Mouse (Mus musculus) heart, postnatal 0 days (tissue): ENCODE measurements around the gene Umodl1. TPM values are rescaled to one million over a fixed set of nuclear protein-coding genes. Genes with fewer than 3 reads are reported as not detected.
A peak's percentile ranks its signal among the peaks of the same experiment; 100 is the strongest.

Experiments used
- ATAC-seq: fragments of 200-750 bp; cut with Nextera tagmentation; 2 replicates; pipeline ENCODE4 v1.8.0; 2017; ENCODE audit warnings: low read depth, moderate number of reproducible peaks, moderate library complexity; ENCODE audit not compliant: insufficient read depth
- DNase-seq: peaks from one replicate; pipeline ENCODE4 v3.0.0-alpha.2; 2016; ENCODE audit warnings: low spot score
- H3K27ac ChIP-seq: fragments of 300-500 bp; sonication (generic); 2 replicates; pipeline ENCODE4 v1.5.1; 2014; ENCODE audit warnings: low read depth, mild to moderate bottlenecking
- H3K27me3 ChIP-seq: fragments of 300-500 bp; sonication (generic); 2 replicates; pipeline ENCODE4 v1.6.1; 2014; ENCODE audit warnings: low read length, mixed read lengths; ENCODE audit not compliant: control insufficient read depth, insufficient read depth
- H3K36me3 ChIP-seq: fragments of 300-500 bp; sonication (generic); replicated peaks from 2 replicates; pipeline ENCODE4 v1.6.1; 2014; ENCODE audit warnings: low read length, mixed read lengths; ENCODE audit not compliant: control insufficient read depth, insufficient read depth
- H3K4me1 ChIP-seq: fragments of 300-500 bp; sonication (generic); 2 replicates; pipeline ENCODE4 v1.6.1; 2014; ENCODE audit warnings: antibody characterized with exemption; ENCODE audit not compliant: control insufficient read depth, insufficient read depth
- H3K4me2 ChIP-seq: fragments of 300-500 bp; sonication (generic); 2 replicates; pipeline ENCODE4 v1.6.1; 2014; ENCODE audit warnings: low read depth, mild to moderate bottlenecking, low read length, moderate library complexity
- H3K4me3 ChIP-seq: fragments of 300-500 bp; sonication (generic); 2 replicates; pipeline ENCODE4 v1.5.1; 2014; ENCODE audit warnings: low read depth, low read length
- H3K9ac ChIP-seq: fragments of 300-500 bp; sonication (generic); replicated peaks from 2 replicates; pipeline ENCODE4 v1.6.1; 2014; ENCODE audit warnings: low read depth, low read length, mixed read lengths
- H3K9me3 ChIP-seq: fragments of 300-500 bp; sonication (generic); replicated peaks from 2 replicates; pipeline ENCODE4 v1.6.1; 2016; ENCODE audit warnings: low read length; ENCODE audit not compliant: control insufficient read depth
- CTCF ChIP-seq: IDR thresholded peaks from 2 replicates; pipeline ENCODE4 v1.5.1; 2016; ENCODE audit warnings: antibody characterized with exemption, control low read depth, low read depth
- EP300 ChIP-seq: IDR thresholded peaks from 2 replicates; pipeline ENCODE4 v1.6.1; 2016; ENCODE audit warnings: antibody characterized with exemption, low read depth
- WGBS: fragments of 180-500 bp; shearing (Covaris S2); extraction: QIAGEN DNeasy Blood & Tissue Kit; methylation state at CpG from one replicate; pipeline ENCODE4 v1.1.7; 2014; 5-methylcytosine and 5-hydroxymethylcytosine counted together
- polyA plus RNA-seq: library from polyadenylated mRNA; unstranded; fragments of >200 nt; fragmentation: Nextera tagmentation; extraction: Ambion mirVana; gene quantifications from 2 replicates; pipeline ENCODE4 v1.2.1, GENCODE M21; 2015
- total RNA-seq: library from RNA; depleted of rRNA; stranded (reverse); fragments of >200 nt; gene quantifications from 2 replicates; pipeline ENCODE4 v1.2.3, GENCODE M21; 2014; ENCODE audit warnings: low replicate concordance

The Umodl1 gene
- total and polyA plus RNA-seq, 2 experiments from 2014 or later, result not detected

DNA sequence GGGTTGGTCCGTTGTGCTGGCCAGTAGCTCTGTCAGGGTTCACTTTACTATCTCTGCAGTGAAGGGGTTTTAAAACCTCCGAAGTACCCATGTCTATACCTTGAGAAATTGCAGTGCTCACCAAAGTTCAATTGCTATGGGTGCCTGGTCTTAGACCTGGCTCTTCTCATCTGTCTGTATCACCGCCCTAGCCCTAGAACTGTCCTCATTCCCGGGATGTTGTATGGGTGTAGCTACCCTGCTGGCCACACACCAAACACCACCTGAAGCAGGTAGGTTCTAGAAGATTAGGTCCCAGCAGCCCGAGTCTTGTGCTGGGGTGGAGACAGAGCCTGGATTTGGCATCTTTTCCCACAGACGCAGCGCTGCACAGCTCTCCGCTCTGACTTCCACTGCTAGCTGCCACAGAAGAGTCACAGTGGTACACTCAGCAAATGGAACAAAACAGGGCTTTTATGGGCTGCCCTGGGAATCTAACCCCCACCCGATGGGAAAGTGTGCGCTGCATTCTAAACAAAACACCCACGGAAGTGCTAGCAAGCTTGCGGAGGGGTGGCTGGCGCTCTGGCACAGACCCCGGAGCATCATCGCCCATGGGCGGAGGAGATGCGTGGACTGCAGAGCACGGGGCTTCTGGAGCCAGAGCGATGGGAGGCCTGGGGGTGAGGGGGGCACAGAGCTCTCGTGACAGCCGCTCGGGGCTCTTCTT is 81.9 kb downstream of the Umodl1 start:
- DNase-seq, result no peak
- peaks cover 19% of the 10 kb centered on the region for H3K4me1 ChIP-seq
- 87% methylated on average over 22 of the region's 22 CpGs for WGBS
- no peak for ATAC-seq
- no peak overlapping the region for H3K4me2 ChIP-seq
- no peaks in the 10 kb centered on the region for H3K27me3 ChIP-seq
- H3K9me3 ChIP-seq, result peaks cover 7% of the 10 kb centered on the region; the same call in 1 of the 2 replicates
- H3K4me3 ChIP-seq, result no peak overlapping the region
- H3K27ac ChIP-seq, result no peak overlapping the region
- TF ChIP-seq CTCF, result no peak
- no peak for TF ChIP-seq EP300
- no peaks in the 10 kb centered on the region for H3K36me3 ChIP-seq
- no peak overlapping the region for H3K9ac ChIP-seq

DNA sequence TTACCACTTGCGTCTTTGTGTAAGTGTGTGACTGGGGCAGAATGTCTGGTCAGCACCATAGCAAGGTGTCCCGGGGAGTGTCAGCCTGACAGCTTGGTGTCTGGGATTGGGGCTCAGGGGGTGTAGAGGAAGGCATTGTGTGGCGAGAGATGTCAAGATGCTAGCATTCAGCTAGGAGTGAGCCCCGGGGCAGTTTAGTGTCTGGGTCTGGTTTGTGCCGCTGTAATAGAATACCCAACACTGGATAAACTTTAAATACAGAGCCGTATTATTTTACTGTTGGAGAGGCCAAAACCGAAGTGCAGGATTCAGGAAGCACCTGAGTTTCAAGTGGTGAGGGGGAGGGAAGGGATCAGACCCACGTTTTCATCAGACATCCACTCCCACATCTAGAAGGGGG is 82.9 kb downstream of the Umodl1 start:
- 77% methylated on average over 8 of the region's 8 CpGs for WGBS

DNA sequence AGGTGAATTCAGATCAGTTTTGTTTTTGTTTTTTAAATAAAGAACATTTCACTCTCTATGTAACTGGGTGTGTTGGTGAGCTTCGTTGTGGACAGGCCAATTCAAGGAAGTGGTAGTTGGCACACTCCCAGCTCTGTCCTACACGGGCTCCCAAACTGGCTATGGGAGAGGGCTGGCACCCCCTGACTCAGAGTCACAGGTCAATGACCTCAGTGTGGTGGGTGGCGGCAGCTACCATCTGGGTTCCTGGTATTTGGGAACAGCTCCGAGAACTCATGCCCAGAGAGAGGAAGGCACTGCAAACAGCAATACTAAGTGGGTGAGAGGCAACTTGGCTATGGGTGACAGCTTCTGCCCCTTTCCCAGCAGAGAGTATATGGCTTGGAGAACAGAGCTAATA is 83.9 kb downstream of the Umodl1 start:
- Histone ChIP-seq H3K9me3 (no peaks in the 10 kb centered on the region), H3K9ac (no peak overlapping the region), H3K4me1 (peaks cover 16% of the 10 kb centered on the region), H3K27me3 (no peaks in the 10 kb centered on the region), H3K4me3 (no peak overlapping the region), H3K36me3 (no peaks in the 10 kb centered on the region), H3K4me2 (no peak overlapping the region), H3K27ac (no peak overlapping the region)
- DNase-seq (no peak), ATAC-seq (no peak)
- no peak for TF ChIP-seq CTCF
- no peak for TF ChIP-seq EP300
- 58% methylated on average over 4 of the region's 4 CpGs for WGBS

More for the DNA sequence above, 82.9 kb downstream of the Umodl1 start:
- H3K4me2 ChIP-seq, result no peak overlapping the region
- no peak overlapping the region for H3K9ac ChIP-seq
- H3K27me3 ChIP-seq, result no peaks in the 10 kb centered on the region
- no peak overlapping the region for H3K27ac ChIP-seq
- H3K4me1 ChIP-seq, result peaks cover 19% of the 10 kb centered on the region
- ATAC-seq (no peak), DNase-seq (no peak)
- no peaks in the 10 kb centered on the region for H3K36me3 ChIP-seq
- peaks cover 1% of the 10 kb centered on the region; the same call in 1 of the 2 replicates for H3K9me3 ChIP-seq
- no peak for TF ChIP-seq CTCF
- no peak overlapping the region for H3K4me3 ChIP-seq

DNA sequence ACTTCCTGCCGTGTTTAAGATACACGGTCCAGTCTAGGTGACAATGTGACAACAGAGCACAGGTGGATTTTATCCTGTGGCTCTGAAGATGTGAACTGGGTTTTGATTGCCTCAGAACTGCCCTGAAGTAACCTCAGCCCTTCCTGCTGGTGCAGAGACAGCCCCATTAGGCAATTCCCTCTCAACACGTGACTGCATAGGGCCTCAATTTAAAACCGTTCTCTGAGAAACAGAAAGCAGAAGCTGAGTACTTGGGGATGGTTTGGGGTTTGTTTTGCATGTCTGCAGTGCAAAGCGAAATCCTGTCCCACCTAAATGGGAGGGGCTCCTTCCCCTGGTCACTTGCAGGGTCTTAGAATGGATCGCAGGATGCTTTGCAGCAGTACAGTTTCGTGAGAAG is 85.2 kb downstream of the Umodl1 start:
- no peak for TF ChIP-seq CTCF
- TF ChIP-seq EP300, result no peak
- WGBS, result 59% methylated on average over 7 of the region's 7 CpGs
- H3K4me3 ChIP-seq, result no peak overlapping the region
- H3K27ac ChIP-seq, result no peak overlapping the region
- DNase-seq (no peak), ATAC-seq (no peak)
- no peaks in the 10 kb centered on the region for H3K36me3 ChIP-seq
- no peaks in the 10 kb centered on the region for H3K9me3 ChIP-seq
- no peaks in the 10 kb centered on the region for H3K27me3 ChIP-seq
- peaks cover 5% of the 10 kb centered on the region for H3K4me1 ChIP-seq
- no peak overlapping the region for H3K4me2 ChIP-seq
- H3K9ac ChIP-seq, result no peak overlapping the region

DNA sequence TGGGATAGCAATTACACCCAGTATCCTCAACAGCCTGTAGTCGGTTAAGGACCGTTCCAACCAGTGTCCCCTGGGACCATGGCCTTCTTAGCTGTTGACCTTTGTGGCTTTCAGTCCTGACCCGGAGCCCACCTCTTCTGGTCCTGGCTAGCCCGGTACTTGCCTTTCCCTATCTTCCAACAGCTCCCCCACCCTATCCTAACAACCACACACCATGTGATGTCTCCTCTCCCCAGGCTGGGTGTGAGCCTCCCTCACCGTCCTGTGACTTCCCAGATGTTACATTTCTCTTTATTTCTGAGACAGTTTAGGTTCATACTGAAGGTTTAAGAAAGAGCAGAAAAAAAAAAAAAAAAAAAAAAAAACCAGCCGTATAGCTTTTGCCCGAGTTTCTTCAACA is 86.0 kb downstream of the Umodl1 start:
- DNase-seq, result no peak
- Histone ChIP-seq H3K4me2 (no peak overlapping the region), H3K36me3 (no peaks in the 10 kb centered on the region), H3K9ac (no peak overlapping the region), H3K27me3 (no peaks in the 10 kb centered on the region), H3K4me3 (no peak overlapping the region), H3K9me3 (no peaks in the 10 kb centered on the region), H3K4me1 (no peaks in the 10 kb centered on the region), H3K27ac (no peak overlapping the region)
- no peak for TF ChIP-seq EP300
- no peak for TF ChIP-seq CTCF
- ATAC-seq, result no peak
- WGBS, result 58% methylated on average over 7 of the region's 7 CpGs

DNA sequence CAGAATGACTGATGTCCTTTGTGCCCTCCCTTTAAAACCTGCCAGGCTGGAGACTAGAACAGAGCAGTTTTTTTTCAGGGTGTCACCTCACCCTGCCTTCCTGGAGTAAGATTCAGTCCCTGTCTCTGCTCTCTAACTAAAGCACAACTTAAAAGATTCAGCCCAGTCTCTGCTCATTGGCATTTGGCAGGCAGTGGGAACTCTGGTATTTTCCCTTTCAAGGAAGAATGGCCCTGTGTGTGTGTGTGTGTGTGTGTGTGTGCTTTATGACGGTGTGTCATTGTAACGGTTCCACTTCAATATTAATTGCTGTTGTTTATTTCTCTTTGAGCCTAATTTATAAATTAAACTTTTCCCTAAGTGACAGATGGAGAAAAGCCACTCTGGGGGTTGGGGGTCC is 88.3 kb downstream of the Umodl1 start:
- peak; percentile 16; the same call in 1 of the 2 replicates for ATAC-seq
- TF ChIP-seq EP300 (no peak), CTCF (no peak)
- Histone ChIP-seq H3K27me3 (no peaks in the 10 kb centered on the region), H3K9ac (no peak overlapping the region), H3K4me2 (no peak overlapping the region), H3K27ac (no peak overlapping the region), H3K36me3 (no peaks in the 10 kb centered on the region), H3K4me1 (no peaks in the 10 kb centered on the region), H3K4me3 (no peak overlapping the region), H3K9me3 (no peaks in the 10 kb centered on the region)
- 63% methylated on average over 2 of the region's 2 CpGs for WGBS
- no peak for DNase-seq
